Mouse (Mus musculus) lung, adult 2 months (tissue): ENCODE data around the gene Pptc7.
A peak's percentile ranks its signal among the peaks of the same experiment; 100 is the strongest.

ENCODE experiments used
- CTCF ChIP-seq: fragments of 200-500 bp; IDR thresholded peaks from 2 replicates; pipeline ENCODE4 v1.5.1; 2011; ENCODE audit warnings: mild to moderate bottlenecking, low read length, control low read depth; ENCODE audit not compliant: insufficient read depth
- POLR2A ChIP-seq: fragments of 200-500 bp; IDR thresholded peaks from 2 replicates; pipeline ENCODE4 v1.6.1; 2011; ENCODE audit warnings: low read depth, mild to moderate bottlenecking, control low read depth, low read length, borderline replicate concordance; ENCODE audit errors: extremely low read depth

DNA sequence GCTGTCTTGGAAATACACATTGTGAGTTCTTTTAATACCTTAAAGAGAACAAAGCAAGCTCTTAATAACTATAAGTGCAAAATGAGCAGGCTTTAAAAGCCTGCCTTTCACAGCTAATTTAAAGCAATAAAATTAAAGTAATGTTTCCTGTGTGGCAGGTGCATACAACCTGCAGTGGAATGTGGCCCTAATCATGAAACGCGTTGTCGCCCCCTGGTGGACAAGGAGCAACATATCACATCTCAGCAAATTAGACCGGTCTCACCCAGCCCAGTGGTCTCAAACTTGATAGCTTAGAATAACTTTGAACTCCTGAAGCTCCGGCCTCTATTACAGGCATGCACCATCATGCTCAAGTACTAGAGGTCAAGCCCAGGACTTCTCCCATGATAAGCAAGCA is 60.1 kb downstream of the Pptc7 start:
- peak; percentile 92 for TF ChIP-seq CTCF
- TF ChIP-seq POLR2A: no peak
